Mouse (Mus musculus): ENCODE results near the gene Tnfaip8l2.

GRCm38 (mm10) chr3:95173256-95173949 lies 31.2 kb upstream of the Tnfaip8l2 start:
- TF ChIP-seq CTCF (IDR thresholded peaks at IDR 0.05; ENCODE audit: low read depth) (no peak), EP300 (IDR thresholded peaks at IDR 0.05; ENCODE audit: low read depth) (no peak)

All from liver, embryonic 14.5 days (tissue).